Mouse (Mus musculus): ENCODE measurements at regions not wholly inside any gene's neighbourhood (a gene's known extent, or its start where the extent isn't known, plus 50 kb on each side); places are given as distances from the start of the nearest gene placed in this dataset.

DNA sequence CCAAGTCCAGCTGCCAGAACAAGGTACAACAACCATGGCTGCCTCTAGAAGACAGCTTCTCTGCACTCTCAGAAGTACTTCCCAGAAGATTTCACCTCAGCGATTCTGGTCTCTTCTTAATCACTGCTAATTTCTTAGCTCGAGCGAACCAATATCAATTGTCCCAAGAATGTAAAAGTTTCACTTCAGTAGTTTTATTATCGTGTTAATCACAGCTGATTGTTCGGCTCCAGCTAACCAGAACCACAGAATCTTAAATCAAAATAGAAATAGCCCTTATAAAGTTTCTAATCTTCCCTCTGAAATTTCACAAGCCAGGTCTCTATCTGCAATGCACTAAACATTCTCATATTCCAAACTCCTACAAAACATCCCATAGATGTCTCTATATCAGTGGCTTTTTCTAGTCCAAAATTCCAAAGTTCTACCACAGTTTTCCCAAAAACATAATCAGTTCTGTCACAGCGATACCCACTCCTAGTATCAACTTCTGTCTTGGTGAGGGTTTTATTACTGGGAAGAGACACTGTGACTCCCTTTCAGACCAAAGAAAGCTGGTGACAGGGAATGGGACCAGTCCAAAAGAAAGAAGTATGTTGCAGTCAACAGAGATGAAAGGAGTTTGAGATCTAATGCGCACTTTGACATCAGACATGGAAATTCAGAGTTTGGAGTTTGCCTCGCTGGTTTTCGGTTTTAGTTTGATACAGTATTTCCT, 130.2 kb downstream of the Gm10283 start:
- Histone ChIP-seq H3K27me3 (ENCODE audit: low read depth, poor library complexity, severe bottlenecking) (no peaks in the 10 kb centered on the region), H3K27ac (no peak overlapping the region), H3K9me3 (replicated peaks) (no peaks in the 10 kb centered on the region), H3K4me3 (no peak overlapping the region), H3K36me3 (no peaks in the 10 kb centered on the region), H3K4me1 (no peaks in the 10 kb centered on the region)
- 94% methylated on average over 9 of the region's 9 CpGs for WGBS
- DNase-seq (ENCODE audit: low spot score), result no peak

DNA sequence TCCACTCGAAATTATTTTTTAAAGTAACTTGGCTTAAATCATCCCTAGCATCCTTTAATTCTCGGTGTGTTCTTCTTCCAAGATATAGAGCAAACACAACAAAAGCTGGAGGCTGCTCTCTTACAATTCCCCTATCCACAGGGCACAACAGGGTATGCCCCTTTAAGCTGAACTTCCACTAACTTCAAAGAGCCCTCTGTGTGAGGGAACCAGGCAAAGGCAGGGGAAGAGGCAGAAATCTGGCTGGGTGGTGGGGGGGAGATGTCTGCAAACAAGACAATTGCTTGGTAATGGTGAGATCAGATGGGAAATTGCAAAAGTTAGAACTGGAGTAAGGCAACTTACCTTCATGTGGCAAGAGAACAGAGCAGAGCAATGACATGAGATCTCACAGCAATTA, 154.7 kb downstream of the Gm10283 start:
- 44% methylated on average over 2 of the region's 2 CpGs for WGBS
- DNase-seq (ENCODE audit: low spot score), result peak; percentile 38
- Histone ChIP-seq H3K27ac (peak overlapping the region; percentile 54; the same call in 1 of the 2 replicates), H3K4me1 (peaks cover 9% of the 10 kb centered on the region), H3K4me3 (no peak overlapping the region), H3K36me3 (no peaks in the 10 kb centered on the region), H3K9me3 (replicated peaks) (no peaks in the 10 kb centered on the region), H3K27me3 (ENCODE audit: low read depth, poor library complexity, severe bottlenecking) (no peaks in the 10 kb centered on the region)

GRCm38 (mm10) chr8:60345830-60346420, 157.1 kb downstream of the Gm10283 start:
- Histone ChIP-seq H3K27ac (no peak overlapping the region), H3K9me3 (replicated peaks) (no peaks in the 10 kb centered on the region), H3K4me3 (no peak overlapping the region), H3K4me1 (peaks cover 9% of the 10 kb centered on the region), H3K36me3 (no peaks in the 10 kb centered on the region), H3K27me3 (ENCODE audit: low read depth, poor library complexity, severe bottlenecking) (no peaks in the 10 kb centered on the region)
- 70% methylated on average over 6 of the region's 6 CpGs for WGBS
- DNase-seq (ENCODE audit: low spot score), result no peak

DNA sequence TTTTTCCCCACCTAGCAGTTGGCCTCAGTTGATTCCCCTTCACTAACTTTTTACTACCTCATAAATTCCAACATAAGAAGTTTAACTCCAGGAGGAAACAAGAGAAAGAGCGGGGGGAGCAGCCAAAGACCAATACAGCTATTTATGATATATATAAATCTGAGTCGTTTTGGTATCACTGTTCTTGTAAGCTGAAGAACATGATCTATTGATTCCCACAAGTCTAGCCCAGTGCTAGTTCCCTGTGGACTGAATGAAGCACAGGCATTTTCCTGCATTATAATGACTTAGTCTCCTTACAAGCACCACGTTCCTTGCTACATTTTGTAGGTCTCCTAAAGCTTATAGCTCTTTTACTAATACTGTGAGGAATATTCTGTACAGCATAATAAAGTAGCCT, 187.5 kb downstream of the Gm10283 start:
- Histone ChIP-seq H3K27ac (no peak overlapping the region), H3K4me1 (peaks cover 16% of the 10 kb centered on the region; the same call in 1 of the 2 replicates), H3K36me3 (no peaks in the 10 kb centered on the region), H3K4me3 (no peak overlapping the region), H3K27me3 (ENCODE audit: low read depth, poor library complexity, severe bottlenecking) (no peaks in the 10 kb centered on the region), H3K9me3 (replicated peaks) (no peaks in the 10 kb centered on the region)
- 67% methylated on average over 3 of the region's 3 CpGs for WGBS
- DNase-seq (ENCODE audit: low spot score), result no peak

DNA sequence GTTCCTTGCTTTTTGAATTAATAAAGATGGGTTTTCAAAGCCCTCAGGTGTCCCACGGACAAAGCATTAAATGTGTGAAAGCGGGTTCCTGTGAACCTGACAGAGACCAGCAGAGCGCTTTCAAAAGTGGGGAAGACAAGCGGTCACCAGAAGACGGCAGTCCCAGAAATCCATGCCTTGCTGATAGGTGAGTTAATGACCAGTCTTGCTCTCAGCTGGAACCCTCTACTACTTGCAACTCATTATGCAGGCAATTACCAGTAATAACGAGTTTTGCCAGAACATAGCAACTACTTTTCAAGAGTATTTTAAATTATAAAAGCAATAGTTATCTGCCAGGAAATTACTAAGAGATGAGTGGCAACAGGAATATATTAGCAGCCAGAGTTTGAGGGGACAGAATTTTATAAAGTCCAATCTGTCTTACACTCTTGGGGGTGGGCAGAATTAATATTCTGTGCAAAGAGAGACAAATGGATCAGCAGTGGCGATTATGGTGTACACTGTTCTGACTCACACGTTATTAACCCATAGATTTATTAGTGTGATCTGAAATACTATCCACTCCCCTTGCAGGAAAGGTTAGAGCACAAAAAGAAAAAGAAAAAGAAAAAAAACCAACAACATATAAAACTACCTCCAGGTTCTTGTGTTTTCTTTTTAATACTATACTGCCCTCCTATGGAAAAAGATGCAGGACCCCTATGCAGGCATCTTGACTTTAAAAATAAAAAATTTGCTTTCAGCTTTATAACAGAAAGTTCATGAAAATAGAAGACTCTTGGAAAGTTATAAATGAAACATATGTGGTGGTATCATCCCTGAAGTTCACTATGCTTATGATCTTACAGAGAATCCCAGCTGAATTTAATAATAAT, 188.8 kb downstream of the Gm10283 start:
- Histone ChIP-seq H3K36me3 (no peaks in the 10 kb centered on the region), H3K4me1 (peaks cover 16% of the 10 kb centered on the region; the same call in 1 of the 2 replicates), H3K9me3 (replicated peaks) (no peaks in the 10 kb centered on the region), H3K27ac (no peak overlapping the region), H3K4me3 (no peak overlapping the region), H3K27me3 (ENCODE audit: low read depth, poor library complexity, severe bottlenecking) (no peaks in the 10 kb centered on the region)
- DNase-seq (ENCODE audit: low spot score), result no peak
- WGBS, result 50% methylated on average over 8 of the region's 8 CpGs

DNA sequence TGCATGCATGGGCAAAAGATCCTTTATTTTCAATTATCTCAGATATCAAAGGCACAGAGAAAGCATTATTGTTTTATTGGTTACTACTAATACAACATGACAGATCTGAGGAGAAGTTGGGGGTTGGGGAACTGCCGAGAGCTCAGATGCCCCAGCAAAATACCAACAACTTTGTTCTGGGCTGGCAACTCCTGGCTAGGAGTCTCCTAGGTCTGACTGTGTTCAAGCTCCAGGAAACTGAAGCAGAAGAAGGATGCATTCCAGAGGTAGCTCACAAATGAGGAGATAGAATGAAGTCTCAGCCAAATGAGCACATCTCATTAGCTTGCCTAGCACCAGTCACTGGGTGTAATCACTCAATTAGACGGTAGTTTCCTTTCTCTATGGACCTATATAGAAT, 192.9 kb downstream of the Gm10283 start:
- no peak overlapping the region for H3K4me3 ChIP-seq
- H3K27me3 ChIP-seq (ENCODE audit: low read depth, poor library complexity, severe bottlenecking), result no peaks in the 10 kb centered on the region
- no peak for DNase-seq (ENCODE audit: low spot score)
- H3K27ac ChIP-seq, result no peak overlapping the region
- H3K9me3 ChIP-seq (replicated peaks), result no peaks in the 10 kb centered on the region
- no peaks in the 10 kb centered on the region for H3K36me3 ChIP-seq
- H3K4me1 ChIP-seq, result peaks cover 11% of the 10 kb centered on the region; the same call in 1 of the 2 replicates
- 65% methylated on average over 2 of the region's 2 CpGs for WGBS

GRCm38 (mm10) chr8:60301282-60301681, 201.7 kb downstream of the Gm10283 start:
- no peaks in the 10 kb centered on the region for H3K4me1 ChIP-seq
- H3K36me3 ChIP-seq, result no peaks in the 10 kb centered on the region
- DNase-seq (ENCODE audit: low spot score), result no peak
- H3K9me3 ChIP-seq (replicated peaks), result no peaks in the 10 kb centered on the region
- WGBS, result 87% methylated on average over 7 of the region's 7 CpGs
- no peak overlapping the region for H3K4me3 ChIP-seq
- H3K27ac ChIP-seq, result no peak overlapping the region
- no peaks in the 10 kb centered on the region for H3K27me3 ChIP-seq (ENCODE audit: low read depth, poor library complexity, severe bottlenecking)

DNA sequence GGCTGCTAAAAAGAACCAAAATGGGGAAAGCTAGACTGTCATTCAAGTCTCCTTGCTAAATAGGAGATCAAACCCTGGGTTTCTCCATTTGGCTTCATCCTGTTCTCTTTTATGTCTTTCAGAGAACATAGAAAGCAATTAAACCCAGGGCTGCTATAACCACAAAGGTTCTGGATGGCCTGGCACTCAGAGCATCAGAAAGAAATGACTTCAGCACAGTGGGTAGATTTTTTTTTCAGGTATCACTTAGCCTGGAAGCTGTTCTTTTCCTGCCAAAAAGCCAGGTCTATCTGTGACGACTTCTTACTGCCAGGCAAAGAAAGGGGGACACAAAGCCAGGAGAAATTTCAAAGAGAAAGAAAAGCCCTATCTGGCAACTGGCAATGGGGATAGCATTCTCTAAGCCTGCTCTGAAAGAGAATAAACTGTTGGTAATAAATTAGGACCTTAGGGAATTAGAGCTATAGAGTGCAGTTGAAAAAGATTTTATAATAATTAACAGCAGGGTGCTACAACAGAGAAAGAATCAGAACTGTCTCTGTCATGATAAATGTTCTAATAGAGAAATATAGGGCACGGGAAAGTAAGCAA, 225.7 kb downstream of the Gm10283 start:
- H3K4me1 ChIP-seq, result no peaks in the 10 kb centered on the region
- no peaks in the 10 kb centered on the region for H3K9me3 ChIP-seq (replicated peaks)
- H3K27me3 ChIP-seq (ENCODE audit: low read depth, poor library complexity, severe bottlenecking), result no peaks in the 10 kb centered on the region
- no peak overlapping the region for H3K4me3 ChIP-seq
- H3K36me3 ChIP-seq, result no peaks in the 10 kb centered on the region
- WGBS, result 62% methylated on average over 2 of the region's 2 CpGs
- no peak overlapping the region for H3K27ac ChIP-seq
- DNase-seq (ENCODE audit: low spot score), result no peak

- no peak overlapping the region for H3K4me3 ChIP-seq
- no peaks in the 10 kb centered on the region for H3K36me3 ChIP-seq
- no peaks in the 10 kb centered on the region for H3K9me3 ChIP-seq (replicated peaks)
- DNase-seq (ENCODE audit: low spot score), result no peak
- 90% methylated on average over 6 of the region's 6 CpGs for WGBS
- H3K27me3 ChIP-seq (ENCODE audit: low read depth, poor library complexity, severe bottlenecking), result no peaks in the 10 kb centered on the region
- no peaks in the 10 kb centered on the region for H3K4me1 ChIP-seq
- H3K27ac ChIP-seq, result no peak overlapping the region
Measured at GRCm38 (mm10) chr8:60250341-60250740, 252.7 kb downstream of the Gm10283 start.

- no peak for DNase-seq (ENCODE audit: low spot score)
- Histone ChIP-seq H3K36me3 (no peaks in the 10 kb centered on the region), H3K9me3 (replicated peaks) (no peaks in the 10 kb centered on the region), H3K4me3 (no peak overlapping the region), H3K27me3 (ENCODE audit: low read depth, poor library complexity, severe bottlenecking) (no peaks in the 10 kb centered on the region), H3K27ac (no peak overlapping the region), H3K4me1 (no peaks in the 10 kb centered on the region)
- 61% methylated on average over 2 of the region's 2 CpGs for WGBS
Measured at GRCm38 (mm10) chr8:60249704-60250103, 253.3 kb downstream of the Gm10283 start.

- DNase-seq (ENCODE audit: low spot score), result no peak
- no peaks in the 10 kb centered on the region for H3K36me3 ChIP-seq
- no peaks in the 10 kb centered on the region for H3K27me3 ChIP-seq (ENCODE audit: low read depth, poor library complexity, severe bottlenecking)
- H3K27ac ChIP-seq, result no peak overlapping the region
- no peaks in the 10 kb centered on the region for H3K4me1 ChIP-seq
- no peak overlapping the region for H3K4me3 ChIP-seq
- no peaks in the 10 kb centered on the region for H3K9me3 ChIP-seq (replicated peaks)
Measured at GRCm38 (mm10) chr8:60247601-60248000, 255.4 kb downstream of the Gm10283 start.

DNA sequence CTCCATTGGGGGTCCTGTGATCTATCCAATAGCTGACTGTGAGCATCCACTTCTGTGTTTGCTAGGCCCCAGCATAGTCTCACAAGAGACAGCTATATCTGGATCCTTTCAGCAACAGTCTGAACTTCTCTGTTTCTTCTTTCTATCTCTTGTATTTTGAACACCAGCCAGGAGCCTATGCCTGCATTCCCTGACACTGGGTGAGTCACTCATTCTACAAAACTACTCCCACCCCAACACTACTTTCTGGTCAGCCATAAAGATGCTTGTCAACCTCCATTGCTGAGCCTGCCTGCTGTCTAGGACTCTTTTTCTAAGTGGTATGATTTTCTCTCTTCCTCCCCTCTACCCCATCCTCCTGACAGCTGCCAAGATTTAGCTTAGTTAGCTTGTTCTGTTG, 261.6 kb downstream of the Gm10283 start:
- no peaks in the 10 kb centered on the region for H3K36me3 ChIP-seq
- no peak overlapping the region for H3K4me3 ChIP-seq
- no peak for DNase-seq (ENCODE audit: low spot score)

GRCm38 (mm10) chr8:60220946-60221345, 282.1 kb downstream of the Gm10283 start:
- H3K4me1 ChIP-seq, result no peaks in the 10 kb centered on the region; the same call in 1 of the 2 replicates
- DNase-seq (ENCODE audit: low spot score), result no peak
- H3K27ac ChIP-seq, result no peak overlapping the region
- no peak overlapping the region for H3K4me3 ChIP-seq
- 91% methylated on average over 2 of the region's 2 CpGs for WGBS
- H3K36me3 ChIP-seq, result no peaks in the 10 kb centered on the region
- H3K27me3 ChIP-seq (ENCODE audit: low read depth, poor library complexity, severe bottlenecking), result no peaks in the 10 kb centered on the region
- no peaks in the 10 kb centered on the region for H3K9me3 ChIP-seq (replicated peaks)

More for the DNA sequence above, 261.6 kb downstream of the Gm10283 start:
- no peaks in the 10 kb centered on the region for H3K4me1 ChIP-seq
- H3K27me3 ChIP-seq (ENCODE audit: low read depth, poor library complexity, severe bottlenecking), result no peaks in the 10 kb centered on the region
- H3K27ac ChIP-seq, result no peak overlapping the region
- no peaks in the 10 kb centered on the region for H3K9me3 ChIP-seq (replicated peaks)
